Mouse (Mus musculus): ENCODE results near the gene Tkt. TPM values are rescaled to one million over a fixed set of nuclear protein-coding genes. Genes with fewer than 3 reads are reported as not detected.
"Not testable (repeated sequence)": the region's sequence is repeated elsewhere in the genome, so short reads cannot be mapped to it uniquely, and the experiment has no call there.

Tkt gene
- total and polyA plus RNA-seq, 3 experiments, result 736 to 1,496 (median 1,206) TPM

DNA sequence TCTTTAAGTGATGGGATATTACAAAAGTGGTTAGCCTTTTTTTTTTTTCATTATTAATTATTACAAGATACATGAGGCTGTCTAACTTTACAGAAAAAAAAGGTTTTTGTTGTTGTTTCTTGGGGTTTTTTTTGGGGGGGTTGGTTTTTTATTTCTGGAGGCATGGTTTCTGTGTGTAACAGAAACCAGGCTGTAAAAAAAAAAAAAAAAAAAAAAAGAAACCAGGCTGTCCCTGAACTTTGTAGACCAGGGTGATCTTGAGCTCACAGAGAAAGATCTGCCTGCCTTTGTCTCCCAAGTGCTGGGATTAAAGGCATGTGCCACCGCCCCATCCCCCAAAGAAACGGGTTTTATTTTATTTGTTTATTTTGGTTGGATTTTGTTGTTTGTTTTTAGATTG lies 3.8 kb downstream of the Tkt start:
- no peak for DNase-seq

DNA sequence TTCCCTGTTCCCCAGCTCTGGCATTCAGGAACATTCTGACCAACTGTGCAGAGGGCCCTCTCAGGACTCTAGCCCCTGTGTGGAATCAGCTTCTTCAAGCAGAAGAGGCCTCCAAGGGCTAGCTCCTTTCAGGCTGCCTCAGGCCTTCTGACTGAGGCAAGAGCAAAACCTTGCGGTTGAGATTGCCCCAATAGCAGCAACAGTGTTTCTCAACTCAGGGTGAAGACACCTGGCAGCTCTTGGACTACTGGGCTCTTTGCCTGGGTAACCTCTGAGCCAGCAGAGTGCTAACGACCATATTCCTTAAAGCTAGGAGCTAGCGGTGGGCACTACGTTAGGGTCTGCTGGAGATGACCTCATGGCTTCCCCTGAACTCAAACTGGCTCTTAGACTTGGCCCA lies 5.0 kb downstream of the Tkt start:
- peak; percentile 62 for DNase-seq

DNA sequence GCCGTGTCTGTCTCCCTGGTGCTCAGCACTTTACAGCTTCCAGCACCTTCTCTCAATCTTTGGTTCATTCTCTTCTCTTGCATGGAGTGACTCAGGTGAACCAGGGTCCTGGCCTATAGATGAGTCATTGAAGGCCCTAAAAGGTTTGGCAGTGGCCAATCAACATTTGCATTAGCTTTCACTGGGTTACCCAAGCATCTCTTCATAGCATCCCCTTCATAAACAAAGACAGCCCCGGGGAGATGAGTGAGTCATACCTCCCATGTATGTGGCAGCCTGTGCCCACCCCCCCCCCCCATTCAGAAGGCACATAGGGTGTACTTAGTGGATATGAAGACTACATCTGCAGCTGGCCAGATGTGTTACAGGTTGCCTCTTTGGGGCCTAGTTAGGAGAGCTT lies 8.5 kb downstream of the Tkt start:
- DNase-seq, result no peak

DNA sequence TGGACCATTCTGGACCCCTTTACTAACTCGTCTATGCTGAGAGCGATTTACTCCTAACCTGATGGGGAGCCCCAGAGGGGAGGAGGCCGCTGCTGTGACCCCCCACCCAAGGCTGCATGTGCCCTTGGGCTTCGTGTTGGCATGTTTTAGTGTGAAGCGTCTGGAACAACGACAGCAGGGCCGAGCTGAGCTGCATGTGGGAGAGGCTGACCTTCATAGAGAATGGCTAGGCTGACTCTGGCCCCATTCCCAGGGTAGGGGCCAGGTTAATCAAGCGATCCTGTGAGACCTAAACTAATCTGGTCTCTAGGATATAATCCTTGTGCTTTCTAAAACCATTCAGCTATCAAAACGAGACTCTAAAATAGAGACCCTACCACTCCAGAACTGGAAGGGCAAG lies 9.6 kb downstream of the Tkt start:
- DNase-seq, result peak; percentile 53

GRCm38 (mm10) chr14:30559321-30559850 lies 11.2 kb downstream of the Tkt start:
- DNase-seq, result no peak

DNA sequence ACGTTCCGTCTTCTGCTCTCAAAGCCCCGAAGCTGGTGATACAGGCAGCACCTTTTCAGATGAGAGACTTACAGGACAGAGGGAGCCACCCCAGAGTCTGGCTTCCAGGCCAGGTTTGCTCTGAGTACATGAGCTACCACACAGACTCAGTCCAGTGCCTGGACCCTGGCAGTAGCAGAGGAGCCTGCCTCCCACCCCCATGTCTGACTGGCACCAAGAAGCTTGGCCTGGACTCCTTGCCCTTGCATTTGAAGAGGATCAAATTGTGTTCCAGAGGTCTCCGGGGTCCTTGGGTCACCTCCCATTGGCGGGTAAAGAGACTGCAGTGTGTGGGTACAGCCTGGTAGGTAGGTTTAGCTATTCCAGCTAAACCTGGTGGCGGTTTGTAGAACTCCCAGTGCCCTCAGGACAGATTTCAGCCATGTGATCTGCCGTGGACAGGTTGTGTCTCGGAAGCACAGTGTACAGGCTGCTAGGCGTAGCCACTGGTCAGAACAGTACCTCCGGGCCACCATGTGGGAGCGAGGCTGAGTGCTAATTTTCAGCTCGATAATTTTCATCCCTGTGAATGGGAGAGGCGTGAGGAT lies 12.7 kb downstream of the Tkt start:
- DNase-seq, result no peak

GRCm38 (mm10) chr14:30561470-30562187 lies 13.5 kb downstream of the Tkt start:
- DNase-seq, result peak; percentile 75

GRCm38 (mm10) chr14:30562343-30562742 lies 14.2 kb downstream of the Tkt start:
- no peak for DNase-seq

GRCm38 (mm10) chr14:30564451-30564850 lies 16.3 kb downstream of the Tkt start:
- peak; percentile 84 for DNase-seq

- no peak for DNase-seq
These were observed 18.2 kb downstream of the Tkt start for GRCm38 (mm10) chr14:30566317-30566716.

GRCm38 (mm10) chr14:30568016-30568415 lies 19.9 kb downstream of the Tkt start:
- DNase-seq, result no peak

- peak; percentile 84 for DNase-seq
These were observed 22.1 kb downstream of the Tkt start for GRCm38 (mm10) chr14:30570303-30570702.

- DNase-seq, result no peak
These were observed 24.1 kb downstream of the Tkt start for GRCm38 (mm10) chr14:30572253-30572652.

- peak; percentile 79 for DNase-seq
These were observed 25.1 kb downstream of the Tkt start for GRCm38 (mm10) chr14:30573235-30573634.

DNA sequence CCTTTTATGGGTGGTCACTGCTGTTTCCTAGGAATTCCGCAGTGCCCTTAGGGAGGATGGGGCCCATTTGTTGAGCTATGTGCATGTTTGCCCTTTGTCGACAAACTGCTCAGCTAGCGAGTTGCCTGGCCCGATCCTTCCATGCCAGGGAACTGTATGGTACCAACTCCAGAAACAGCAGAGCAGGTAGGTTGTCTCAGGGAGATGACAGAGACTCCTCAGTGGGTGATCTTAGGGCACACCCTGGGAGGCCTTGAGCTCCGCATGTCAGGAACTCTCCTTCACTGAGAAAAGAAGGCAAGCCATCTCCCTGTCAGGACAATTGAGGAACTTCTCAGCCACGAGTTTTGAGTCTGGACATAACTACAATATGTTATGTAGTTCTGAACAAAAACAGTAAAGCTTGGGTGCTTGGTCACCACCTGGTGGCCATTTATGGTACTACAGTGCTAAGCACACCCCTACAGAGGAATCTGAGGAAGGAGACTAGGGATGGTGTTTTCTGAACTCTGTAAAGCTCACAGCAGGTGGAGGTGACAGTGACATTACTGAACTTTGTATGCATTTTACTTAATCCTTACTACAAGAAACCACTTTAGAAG lies 25.9 kb downstream of the Tkt start:
- peak; percentile 80 for DNase-seq

GRCm38 (mm10) chr14:30575791-30576190 lies 27.6 kb downstream of the Tkt start:
- no peak for DNase-seq

GRCm38 (mm10) chr14:30576260-30576659 lies 28.1 kb downstream of the Tkt start:
- DNase-seq, result no peak

GRCm38 (mm10) chr14:30577303-30578062 lies 29.3 kb downstream of the Tkt start:
- not testable (repeated sequence) for DNase-seq

DNA sequence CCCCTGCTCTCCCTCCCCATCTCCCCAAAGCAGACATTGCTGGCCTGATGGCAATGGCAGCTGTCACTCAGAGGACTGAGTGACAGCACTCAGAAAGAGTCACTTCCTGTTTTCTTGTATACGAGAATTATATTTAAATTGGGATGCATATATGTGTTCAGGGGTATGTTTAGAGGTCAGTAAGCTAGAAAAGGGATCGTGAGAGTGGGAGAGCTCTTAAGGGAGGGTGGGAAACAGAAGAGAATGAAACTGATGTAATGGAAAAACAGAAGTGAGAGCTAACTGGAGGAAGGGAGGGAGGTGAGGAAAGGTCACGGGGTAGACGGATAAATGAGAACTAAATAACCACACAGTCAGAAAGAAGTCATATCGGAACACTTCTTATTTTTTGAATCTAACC lies 31.0 kb downstream of the Tkt start:
- DNase-seq, result no peak

DNA sequence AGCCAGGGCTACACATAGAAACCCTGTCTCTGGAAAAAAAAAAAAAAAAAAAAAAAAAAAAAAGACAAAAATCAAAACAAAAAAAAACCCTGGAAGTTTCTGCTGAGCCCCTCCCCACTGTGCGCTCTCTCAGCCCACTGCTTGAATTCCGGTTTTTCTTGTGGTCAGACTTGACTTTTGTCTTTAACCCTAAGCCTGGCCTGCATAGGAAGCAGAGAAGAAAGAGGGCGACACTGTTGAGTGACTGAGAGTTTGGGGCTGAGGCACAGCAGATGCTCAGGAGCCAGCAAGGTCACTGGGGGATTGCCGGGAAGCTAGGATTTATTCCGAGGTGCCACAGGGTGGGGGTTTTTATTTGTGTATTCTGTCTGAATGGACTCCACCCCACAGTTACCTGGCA lies 31.7 kb downstream of the Tkt start:
- no peak for DNase-seq

- DNase-seq, result no peak
These were observed 33.1 kb downstream of the Tkt start for GRCm38 (mm10) chr14:30581238-30581637.

DNA sequence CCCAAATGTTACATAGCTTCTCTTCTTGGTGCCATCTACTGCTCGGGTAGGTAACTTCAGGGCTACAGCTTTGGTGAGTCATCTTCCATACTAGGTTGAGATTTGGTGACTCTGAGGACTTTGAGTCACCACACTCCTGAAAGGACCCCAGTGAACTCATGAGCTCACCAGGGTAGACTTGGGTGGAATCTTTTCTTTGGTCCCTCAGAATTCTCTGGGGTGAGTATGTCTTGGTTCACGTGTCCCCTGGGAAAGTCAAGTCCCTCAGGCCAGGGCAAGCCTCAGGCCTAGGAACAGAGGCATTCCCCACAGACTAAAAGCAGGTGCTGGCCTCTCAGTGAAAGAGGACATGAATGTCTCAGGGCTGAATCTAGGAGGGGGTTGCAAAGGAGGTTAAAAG lies 35.9 kb downstream of the Tkt start:
- peak; percentile 60 for DNase-seq

Data from adrenal gland, adult 2 months (tissue).